Mouse (Mus musculus) mouse embryonic stem cell (cell line): ENCODE measurements at regions not wholly inside any gene's neighbourhood (a gene's known extent, or its start where the extent isn't known, plus 50 kb on each side); places are given as distances from the start of the nearest gene placed in this dataset.

ENCODE experiments used
- in situ Hi-C, 2 experiments: fragments of 300-500 bp; cut with MboI; formaldehyde crosslinking; loops; 1 replicate in 1 of 2; 3 replicates in 1 of 2; pipeline ENCODE4 v1.14.3; 2019 to 2020; ENCODE audit warnings: low sequenced_read_pairs in 2 of 2, low pct_unique_long_range_greater_than_20kb in 1 of 2, mixed read lengths in 1 of 2; ENCODE audit not compliant: unreplicated experiment in 1 of 2

DNA sequence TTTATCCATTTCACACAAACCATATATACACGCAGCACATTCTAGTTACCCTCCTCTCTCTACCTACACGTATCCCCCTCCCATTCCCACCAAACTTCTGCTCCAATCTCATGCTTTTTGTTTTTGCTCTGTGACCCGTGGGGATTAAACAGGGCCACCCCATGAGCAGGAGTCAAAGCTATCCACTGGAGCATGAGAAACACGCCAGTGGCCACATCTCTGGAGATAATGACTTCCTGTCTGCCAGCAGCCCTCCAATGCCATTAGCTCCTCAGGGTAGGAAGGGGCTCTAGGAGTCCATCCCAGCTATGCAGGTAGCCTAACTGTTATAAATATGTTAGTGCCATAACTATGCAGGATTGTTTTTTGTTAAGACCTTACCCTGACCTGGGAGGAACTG lies 141.9 kb upstream of the Grb10 start:
- in situ Hi-C loops, result no loop called here

DNA sequence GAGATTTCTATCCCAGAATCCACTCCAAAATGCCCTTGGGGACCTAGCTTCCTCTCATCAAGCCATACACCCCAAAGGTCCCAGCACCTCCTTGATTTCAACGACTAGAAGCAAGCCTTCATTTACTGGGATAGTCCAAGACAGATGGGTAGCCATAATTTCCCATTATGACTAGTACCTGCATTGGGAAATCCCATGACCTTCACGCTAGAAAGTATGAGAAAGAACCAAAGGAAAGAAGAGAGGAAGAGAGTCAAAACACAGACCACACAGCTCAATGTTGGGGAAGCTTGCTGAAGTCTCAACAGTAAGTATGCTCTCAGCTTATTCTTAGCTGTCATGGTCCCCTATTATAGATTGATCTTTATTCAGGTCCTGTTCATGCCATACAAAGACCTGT lies 133.9 kb upstream of the Grb10 start:
- in situ Hi-C loops, result loop anchor here in 1 of 2 experiments (10.0 kb wide), 1 partner anchor 58 kb away; no protein-coding TSS in a partner anchor

DNA sequence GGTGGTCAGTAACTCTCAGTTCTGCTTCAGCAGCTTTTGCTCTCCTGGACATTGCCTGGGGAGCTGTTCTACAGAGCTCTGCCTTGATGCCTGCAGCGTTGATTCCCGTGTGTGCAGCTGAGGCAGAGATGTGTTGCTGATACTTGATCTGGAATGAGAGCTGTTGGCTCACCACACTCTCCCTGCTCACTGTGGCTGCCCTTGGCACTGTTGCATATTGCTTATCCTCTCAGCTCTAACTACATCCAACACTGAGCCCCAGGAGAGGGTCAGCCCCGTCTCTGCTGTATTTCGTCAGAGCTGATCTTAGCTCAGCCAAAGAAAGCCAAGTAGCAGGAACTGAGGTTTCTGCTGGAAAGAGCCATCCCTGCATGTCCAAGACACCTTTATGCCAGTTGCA lies 132.8 kb upstream of the Grb10 start:
- in situ Hi-C loops, result loop anchor here in 1 of 2 experiments (10.0 kb wide), 1 partner anchor 57 kb away; no protein-coding TSS in a partner anchor

DNA sequence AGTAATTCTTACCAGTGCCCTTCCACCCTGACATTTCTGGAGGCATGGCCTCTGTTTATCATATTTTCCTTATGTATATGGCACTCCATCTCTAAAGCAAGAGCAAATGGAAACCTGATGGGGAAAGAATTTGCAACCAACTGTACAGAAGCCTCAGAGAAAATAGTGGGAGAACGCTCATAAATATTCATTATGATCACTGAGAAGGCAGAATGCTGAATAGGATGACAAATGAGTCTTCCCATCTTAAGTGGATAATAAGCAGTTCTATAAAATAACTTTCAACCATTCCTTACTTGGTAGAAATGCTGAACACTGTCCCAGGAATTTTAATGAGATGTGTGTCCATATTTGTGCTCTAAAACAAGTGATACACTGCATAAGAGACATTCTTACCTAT lies 129.9 kb upstream of the Grb10 start:
- in situ Hi-C loops, result no loop called here
